Mouse (Mus musculus) cerebellum, postnatal 14 days (tissue): ENCODE measurements at regions not wholly inside any gene's neighbourhood (a gene's known extent, or its start where the extent isn't known, plus 50 kb on each side); places are given as distances from the start of the nearest gene placed in this dataset.
"Not testable (repeated sequence)": the region's sequence is repeated elsewhere in the genome, so short reads cannot be mapped to it uniquely, and the experiment has no call there.

ENCODE experiments used
- DNase-seq, 2 experiments: peaks; one replicate each; pipeline ENCODE4 v3.0.0; 2021; ENCODE audit warnings: mixed read lengths in 2 of 2

DNA sequence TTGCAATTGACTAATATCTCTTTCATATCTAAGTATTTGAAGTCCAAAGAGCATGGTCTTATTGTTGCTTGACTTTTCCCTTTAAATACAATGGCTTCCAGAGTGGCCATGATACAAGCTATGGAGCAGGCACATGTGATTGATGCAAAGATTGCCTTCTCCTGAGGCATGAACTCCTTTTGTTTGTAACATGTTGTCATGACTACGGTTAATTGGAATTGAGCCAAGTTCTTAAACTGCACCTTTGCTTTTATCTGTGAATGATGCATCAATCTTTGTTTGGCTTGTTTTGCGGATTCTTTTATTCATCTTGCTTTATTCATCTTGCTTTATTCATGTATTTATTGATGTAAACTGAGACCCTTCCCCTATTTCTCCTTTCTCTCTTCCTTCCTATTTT, 711.8 kb downstream of the Trib2 start:
- DNase-seq, result no peak

DNA sequence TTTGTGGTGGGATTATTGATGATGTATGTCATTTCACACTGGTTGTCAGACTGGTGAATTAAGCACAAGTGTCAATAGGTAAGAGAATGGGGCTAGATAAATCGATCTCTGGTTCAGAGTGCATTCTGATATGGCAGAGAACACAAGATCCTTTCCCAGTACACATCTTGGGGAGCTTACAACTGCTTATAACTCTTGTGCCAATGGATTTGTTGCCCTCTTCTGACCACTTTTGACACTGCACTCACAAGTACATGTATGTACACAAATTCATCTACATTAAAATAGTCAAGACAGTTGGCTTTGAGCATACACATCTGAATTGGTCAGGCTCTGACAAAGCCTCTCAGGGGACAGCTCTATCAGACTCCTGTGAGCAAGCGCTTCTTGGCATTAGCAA, 738.1 kb downstream of the Trib2 start:
- peak; percentile 39 to 49 for DNase-seq

DNA sequence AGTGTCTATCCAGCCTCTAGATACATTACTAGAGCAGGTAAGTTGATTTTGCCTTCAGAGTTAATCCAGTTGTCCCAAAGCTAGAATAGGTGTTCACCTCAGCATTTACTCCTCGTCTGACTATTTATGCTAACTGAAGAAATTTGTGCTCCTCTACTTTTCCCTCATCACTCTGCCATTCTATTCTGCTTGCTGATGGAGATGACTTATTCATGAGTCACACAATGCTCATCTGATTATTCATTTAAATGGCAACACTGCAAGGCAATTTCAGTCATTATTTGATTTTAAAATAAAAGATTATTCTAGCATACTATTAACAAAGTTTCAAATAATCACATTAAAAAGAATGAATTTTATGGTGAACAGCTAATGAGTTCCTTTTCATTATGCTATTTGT, 752.4 kb downstream of the Trib2 start:
- no peak for DNase-seq

DNA sequence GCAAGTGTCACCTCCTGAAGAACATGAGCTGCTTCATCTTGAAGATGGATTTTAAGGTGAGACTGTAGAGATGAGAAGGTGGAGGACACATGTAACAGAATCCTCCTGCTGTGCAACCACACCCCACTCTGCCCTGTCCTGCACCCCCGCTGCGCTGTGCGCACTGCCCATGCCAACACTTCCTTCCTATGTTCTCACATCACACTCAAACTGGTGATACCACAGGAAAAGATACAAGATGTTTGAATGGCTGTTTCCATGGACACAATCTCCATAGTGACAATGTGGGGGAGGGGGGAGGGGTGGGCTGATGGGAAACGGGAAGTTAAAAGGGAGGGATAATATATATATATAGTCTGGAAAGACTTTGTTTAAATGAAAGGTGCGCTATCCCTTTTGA, 765.3 kb downstream of the Trib2 start:
- no peak for DNase-seq

DNA sequence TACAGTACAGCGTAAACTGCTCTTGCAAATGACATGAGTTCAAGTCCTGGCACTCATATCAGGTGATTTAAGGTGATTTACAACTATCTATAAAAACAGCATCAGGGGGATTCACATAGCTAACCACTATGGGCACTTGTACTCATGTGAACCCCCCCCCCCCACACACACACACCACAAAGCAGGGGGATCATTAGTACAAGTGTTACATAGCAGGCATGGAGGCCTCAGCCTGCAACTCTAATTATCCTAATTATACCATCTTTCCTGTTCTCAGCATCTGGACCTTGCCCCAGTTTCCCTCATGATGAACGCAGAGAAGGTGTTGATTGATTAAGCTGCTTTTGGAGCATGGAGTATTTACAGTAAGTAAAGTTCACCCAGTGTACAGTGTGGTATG, 773.5 kb downstream of the Trib2 start:
- no peak for DNase-seq

DNA sequence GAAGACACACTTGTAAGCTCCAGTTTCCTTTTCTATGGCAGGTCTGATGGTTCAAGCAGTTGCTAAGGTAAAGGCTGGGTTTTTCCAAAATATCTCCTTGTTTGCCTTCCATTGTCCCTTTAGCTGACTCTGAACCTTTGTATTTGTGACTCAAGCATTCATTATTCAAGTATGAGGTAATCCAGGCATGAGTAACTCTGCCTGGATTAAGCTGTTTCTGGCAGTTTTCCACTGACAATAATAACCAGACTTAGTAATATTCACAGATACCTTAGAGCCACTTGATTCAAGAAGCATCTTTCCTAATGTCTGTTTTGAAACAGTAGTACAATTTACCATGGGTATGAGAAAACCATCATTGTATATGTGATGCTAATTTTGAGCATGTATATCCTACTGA, 805.6 kb downstream of the Trib2 start:
- DNase-seq, result no peak

DNA sequence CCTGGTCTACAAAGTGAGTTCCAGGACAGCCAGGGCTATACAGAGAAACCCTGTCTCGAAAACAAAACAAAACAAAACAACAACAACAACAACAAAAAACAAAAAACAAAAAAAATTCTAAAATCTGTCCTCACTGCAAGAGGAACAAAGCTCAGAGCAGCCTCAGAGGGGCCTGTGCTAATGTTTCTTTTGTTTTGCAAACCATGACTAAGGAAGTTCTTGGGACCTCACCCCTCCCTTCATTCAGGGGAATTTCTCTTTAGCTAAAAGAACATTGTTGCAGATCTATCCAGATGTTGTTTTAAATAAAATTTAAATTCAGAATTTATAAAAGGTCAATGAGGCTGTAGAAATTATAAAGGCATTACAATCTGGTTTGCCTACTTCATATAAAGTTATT, 814.3 kb downstream of the Trib2 start:
- DNase-seq, result not testable (repeated sequence)
